Mouse (Mus musculus) ES-E14 (cell line): Measurements from ENCODE around the gene Ctdnep1.

ENCODE experiments used
- HCFC1 ChIP-seq: IDR thresholded peaks from 2 replicates; pipeline ENCODE4 v1.6.1; 2012; ENCODE audit warnings: low read length, inconsistent platforms, borderline replicate concordance; ENCODE audit not compliant: insufficient read depth
- ZNF384 ChIP-seq: IDR thresholded peaks from 2 replicates; pipeline ENCODE4 v1.6.1; 2012; ENCODE audit warnings: low read depth, low read length, inconsistent platforms

- TF ChIP-seq ZNF384 (no peak), HCFC1 (no peak)
These were observed 16.2 kb upstream of the Ctdnep1 start, which contains the start of gene Cldn7 for GRCm38 (mm10) chr11:69964650-69965270.
